Mouse (Mus musculus): Measurements from ENCODE around the gene Il9r.

Il9r gene

DNA sequence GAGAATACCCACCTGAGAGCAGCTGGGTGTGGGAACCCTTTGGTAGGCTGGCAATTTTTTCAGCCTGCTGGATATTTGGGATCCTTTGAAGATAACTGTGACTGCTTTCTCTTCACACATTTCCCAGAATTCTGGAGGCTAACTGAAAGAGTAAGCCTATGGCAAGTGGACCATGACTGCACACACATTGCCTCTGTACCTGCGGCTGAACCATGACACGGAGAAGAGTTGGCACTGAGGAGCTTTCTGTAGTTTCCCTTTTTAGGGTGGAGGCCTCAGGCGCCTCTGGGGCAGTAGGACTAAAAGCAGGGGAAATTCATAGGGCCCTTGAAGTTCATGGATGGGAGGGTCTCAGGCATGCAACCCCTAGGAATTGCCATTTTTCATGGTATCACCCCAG is 40.9 kb downstream of the Il9r start:
- in situ Hi-C loops (cut with MboI, MseI): no loop called here

- in situ Hi-C loops (cut with MboI, MseI): no loop called here
Measured at GRCm38 (mm10) chr11:32157791-32158594, 42.1 kb downstream of the Il9r start.

- in situ Hi-C loops (cut with MboI, MseI): no loop called here
Measured at GRCm38 (mm10) chr11:32156854-32157630, 43.0 kb downstream of the Il9r start.

- in situ Hi-C loops (cut with MboI, MseI): loop anchor here (5.0 kb wide), 1 partner anchor 36 kb away; no protein-coding TSS in a partner anchor
Measured at GRCm38 (mm10) chr11:32153216-32153615, 46.9 kb downstream of the Il9r start.

DNA sequence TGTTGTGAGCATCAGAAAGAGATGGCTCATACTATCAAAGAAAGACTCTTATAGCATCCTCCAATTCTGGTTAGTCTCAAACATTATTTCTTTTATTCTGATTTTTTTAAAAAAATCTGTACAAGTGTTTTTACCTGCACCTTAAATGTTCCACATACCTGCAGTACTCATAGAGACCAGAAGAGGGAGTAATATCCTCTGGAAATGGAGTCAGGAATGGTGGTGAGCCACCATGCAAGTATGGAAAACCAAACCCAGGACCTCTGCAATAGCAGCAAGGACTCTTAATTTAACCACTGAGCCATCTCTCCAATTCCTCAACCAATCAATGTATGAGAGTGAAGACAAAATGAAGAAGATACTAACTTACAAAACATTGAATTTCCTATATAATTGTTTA is 47.3 kb downstream of the Il9r start:
- in situ Hi-C loops (cut with MboI, MseI): loop anchor here (5.0 kb wide), 1 partner anchor 36 kb away; no protein-coding TSS in a partner anchor

GRCm38 (mm10) chr11:32151243-32151642 is 48.8 kb downstream of the Il9r start:
- in situ Hi-C loops (cut with MboI, MseI): loop anchor here (5.0 kb wide), 1 partner anchor 34 kb away; no protein-coding TSS in a partner anchor

- in situ Hi-C loops (cut with MboI, MseI): loop anchor here (5.0 kb wide), 1 partner anchor 32 kb away; no protein-coding TSS in a partner anchor
Measured at GRCm38 (mm10) chr11:32149605-32150004, 50.5 kb downstream of the Il9r start.

GRCm38 (mm10) chr11:32142771-32143170 is 57.3 kb downstream of the Il9r start:
- in situ Hi-C loops (cut with MboI, MseI): no loop called here

DNA sequence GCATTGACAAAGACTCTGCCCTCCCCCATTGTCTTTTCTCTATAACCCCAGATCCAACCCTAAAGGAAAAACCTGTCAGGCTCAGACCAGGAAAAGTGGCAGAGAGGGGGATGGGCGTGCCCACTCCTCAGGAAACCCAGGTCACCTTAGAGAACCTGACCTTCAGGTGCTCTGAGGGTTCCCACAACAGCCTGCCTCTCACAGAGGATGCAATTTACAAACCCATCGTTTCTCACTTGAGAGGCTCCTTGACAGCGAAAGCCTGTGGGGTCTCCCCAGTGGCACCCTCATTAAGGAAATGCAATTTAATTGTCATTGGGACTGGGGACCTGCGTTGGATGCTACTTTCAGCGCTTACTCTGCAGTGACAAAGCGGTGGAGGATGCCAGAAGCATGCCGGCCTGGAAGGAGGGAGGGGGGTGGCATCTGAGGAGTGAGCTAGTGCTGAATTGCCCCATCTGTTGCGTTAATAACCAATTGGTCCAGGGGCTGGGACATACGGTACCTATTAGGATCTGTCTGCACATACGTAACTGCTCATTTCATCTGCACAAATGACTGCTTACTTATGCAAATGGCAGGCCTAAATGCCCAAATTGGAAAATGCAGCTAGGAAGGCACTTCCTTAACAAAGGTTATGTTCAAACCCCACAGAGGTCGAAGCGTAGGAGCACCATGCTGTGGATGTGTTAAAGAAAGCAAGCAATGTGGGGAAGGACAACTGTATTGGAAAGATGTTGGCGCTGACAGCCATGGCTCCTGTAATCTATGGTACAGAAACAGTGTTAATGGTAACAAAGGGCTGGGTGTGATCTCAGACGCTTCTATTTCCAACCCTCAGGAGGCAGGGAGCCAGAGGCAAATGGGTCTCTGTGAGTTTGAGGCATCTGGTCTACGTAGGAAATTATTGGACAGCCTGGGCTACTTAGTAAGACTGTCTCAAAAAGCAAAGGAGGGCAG is 58.2 kb downstream of the Il9r start:
- in situ Hi-C loops (cut with MboI, MseI): no loop called here

GRCm38 (mm10) chr11:32141034-32141433 is 59.0 kb downstream of the Il9r start:
- in situ Hi-C loops (cut with MboI, MseI): no loop called here

DNA sequence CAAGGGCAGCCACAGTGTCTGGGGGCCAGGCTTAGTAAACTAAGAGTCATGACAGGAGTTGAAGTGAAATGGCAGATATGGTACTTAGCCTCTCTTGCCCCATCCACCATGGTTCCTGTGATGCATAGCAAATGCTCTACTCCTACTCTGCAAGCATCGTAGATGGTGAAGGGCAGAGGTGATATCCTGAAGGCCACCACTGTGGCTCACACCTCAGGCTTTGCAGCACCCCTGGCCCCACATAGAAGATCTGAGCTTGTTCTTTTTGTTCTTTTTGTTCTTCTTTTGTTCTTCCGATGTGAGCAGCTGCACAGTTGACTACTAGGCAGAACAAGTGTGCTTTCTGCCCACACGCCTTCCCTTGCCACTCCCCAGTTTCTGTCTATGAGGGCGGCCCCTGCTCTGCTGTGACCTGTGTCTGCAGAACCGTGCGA is 60.5 kb downstream of the Il9r start:
- in situ Hi-C loops (cut with MboI, MseI): loop anchor here (5.0 to 10.0 kb wide), 2 partner anchors 137 to 465 kb away; partner anchors contain the start of genes Bod1 and Nsg2

- in situ Hi-C loops (cut with MboI, MseI): loop anchor here (5.0 to 10.0 kb wide), 2 partner anchors 136 to 464 kb away; partner anchors contain the start of genes Bod1 and Nsg2
Measured at GRCm38 (mm10) chr11:32138614-32138964, 61.5 kb downstream of the Il9r start.

GRCm38 (mm10) chr11:32137719-32138613 is 62.1 kb downstream of the Il9r start:
- in situ Hi-C loops (cut with MboI, MseI): loop anchor here (5.0 to 10.0 kb wide), 2 partner anchors 136 to 463 kb away; partner anchors contain the start of genes Bod1 and Nsg2
